Mouse (Mus musculus) effector memory CD4-positive, alpha-beta T cell, adult 5 months (primary cell): ENCODE data around the gene Chd2. TPM values are rescaled to one million over a fixed set of nuclear protein-coding genes. Genes with fewer than 3 reads are reported as not detected.

Experiments used
- polyA plus RNA-seq: library from polyadenylated mRNA; unstranded; fragments of 100-300 nt; shearing (Covaris generic); gene quantifications from one replicate; pipeline ENCODE4 v1.2.1, GENCODE M21; 2017

Gene Chd2
- 509 TPM for polyA plus RNA-seq

GRCm38 (mm10) chr7:73541412-73542130, at the start of gene Chd2:
Chd2 (minus strand) TSS chr7:73541830.

Other genes starting within 250 kb of the Chd2 start
- not detected for gene Rgma, start 166.3 kb downstream of the Chd2 start, polyA plus RNA-seq
- gene Fam174b, start 198.5 kb upstream of the Chd2 start, polyA plus RNA-seq, result 0.69 TPM